Mouse (Mus musculus) brain, adult 2 months (tissue): ENCODE data around the gene Tab1.

Experiments
- DNase-seq: peaks from one replicate; pipeline ENCODE4 v3.0.0; 2011; ENCODE audit warnings: low read depth, low spot score

The Tab1 gene

GRCm38 (mm10) chr15:80132993-80133586 lies at the start of gene Tab1:
Gene Tab1, plus strand, starts transcription at chr15:80133127.
- DNase-seq, result peak; percentile 98

GRCm38 (mm10) chr15:80083276-80083731 lies 49.6 kb upstream of the Tab1 start:
- peak; percentile 100 for DNase-seq

GRCm38 (mm10) chr15:80083740-80084139 lies 49.2 kb upstream of the Tab1 start:
- DNase-seq, result peak; percentile 71

GRCm38 (mm10) chr15:80087406-80088012 lies 45.4 kb upstream of the Tab1 start:
- no peak for DNase-seq

GRCm38 (mm10) chr15:80088637-80089036 lies 44.3 kb upstream of the Tab1 start:
- DNase-seq, result peak; percentile 98

GRCm38 (mm10) chr15:80090155-80090554 lies 42.8 kb upstream of the Tab1 start:
- DNase-seq, result no peak

GRCm38 (mm10) chr15:80090741-80091120 lies 42.2 kb upstream of the Tab1 start:
- DNase-seq, result peak; percentile 57

GRCm38 (mm10) chr15:80091121-80091955 lies 41.6 kb upstream of the Tab1 start, which contains the start of the genes Syngr1 and Rpl3:
Gene Syngr1, plus strand, starts transcription at chr15:80091334.
Gene Rpl3, minus strand, starts transcription at chr15:80091868.
- peak; percentile 91 for DNase-seq

GRCm38 (mm10) chr15:80092041-80092441 lies 40.9 kb upstream of the Tab1 start:
- DNase-seq, result peak; percentile 51

- peak; percentile 96 for DNase-seq
Observed at GRCm38 (mm10) chr15:80092599-80092998, 40.3 kb upstream of the Tab1 start.

- DNase-seq, result peak; percentile 94
Observed at GRCm38 (mm10) chr15:80094201-80094600, 38.7 kb upstream of the Tab1 start.

- DNase-seq, result peak; percentile 41
Observed at GRCm38 (mm10) chr15:80095596-80095995, 37.3 kb upstream of the Tab1 start.

GRCm38 (mm10) chr15:80096406-80096805 lies 36.5 kb upstream of the Tab1 start:
- peak; percentile 71 for DNase-seq

GRCm38 (mm10) chr15:80096946-80097881 lies 35.7 kb upstream of the Tab1 start:
- peak; percentile 73 for DNase-seq

- DNase-seq, result no peak
Observed at GRCm38 (mm10) chr15:80097999-80098461, 34.9 kb upstream of the Tab1 start.

GRCm38 (mm10) chr15:80098809-80099208 lies 34.1 kb upstream of the Tab1 start:
- peak; percentile 80 for DNase-seq

- DNase-seq, result no peak
Observed at GRCm38 (mm10) chr15:80099477-80099876, 33.5 kb upstream of the Tab1 start.

GRCm38 (mm10) chr15:80100196-80100595 lies 32.7 kb upstream of the Tab1 start:
- no peak for DNase-seq

GRCm38 (mm10) chr15:80100871-80101270 lies 32.1 kb upstream of the Tab1 start:
- DNase-seq, result peak; percentile 94

GRCm38 (mm10) chr15:80101503-80101902 lies 31.4 kb upstream of the Tab1 start:
- DNase-seq, result peak; percentile 75

GRCm38 (mm10) chr15:80102495-80102894 lies 30.4 kb upstream of the Tab1 start:
- DNase-seq, result peak; percentile 39
